Mouse (Mus musculus) megakaryocyte, embryonic 14.5 days (primary cell): ENCODE measurements around the gene Macrod1. TPM values are rescaled to one million over a fixed set of nuclear protein-coding genes. Genes with fewer than 3 reads are reported as not detected.
A peak's percentile ranks its signal among the peaks of the same experiment; 100 is the strongest.

Experiments used
- H3K27me3 ChIP-seq: replicated peaks from 2 replicates; pipeline ENCODE3; 2012; ENCODE audit warnings: inconsistent platforms
- H3K36me3 ChIP-seq: replicated peaks from 2 replicates; pipeline ENCODE3; 2012; ENCODE audit warnings: low read length, inconsistent platforms, mixed read lengths
- H3K4me1 ChIP-seq: 2 replicates; pipeline ENCODE4 v1.6.1; 2012; ENCODE audit warnings: inconsistent platforms
- H3K4me3 ChIP-seq: replicated peaks from 2 replicates; pipeline ENCODE3; 2012; ENCODE audit warnings: moderate library complexity, mild to moderate bottlenecking, inconsistent platforms
- H3K9me3 ChIP-seq: 2 replicates; pipeline ENCODE4 v1.6.1; 2012; ENCODE audit warnings: inconsistent platforms
- FLI1 ChIP-seq: IDR thresholded peaks from 2 replicates; pipeline ENCODE4 v1.6.1; 2012; ENCODE audit warnings: low read length, inconsistent platforms, mixed read lengths
- GATA1 ChIP-seq: IDR thresholded peaks from 3 replicates; pipeline ENCODE4 v1.6.1; 2012; ENCODE audit warnings: mixed read lengths, low read length, inconsistent platforms, borderline replicate concordance
- polyA plus RNA-seq: library from polyadenylated mRNA; stranded (reverse); fragments of >175 nt; gene quantifications from 2 replicates; pipeline ENCODE4 v1.2.3, GENCODE M21; 2012; ENCODE audit warnings: low replicate concordance; ENCODE audit not compliant: insufficient read depth

Macrod1 gene
- 9.2 and 14.0 TPM in 2 replicates for polyA plus RNA-seq

GRCm38 (mm10) chr19:7056248-7057087 lies at the start of gene Macrod1:
Gene Macrod1 (plus strand): TSS chr19:7056810.
- Histone ChIP-seq H3K4me1 (peaks cover 41% of the 10 kb centered on the region), H3K36me3 (no peaks in the 10 kb centered on the region), H3K4me3 (peak within 1 kb of the TSS; percentile 94), H3K27me3 (peaks cover 27% of the 10 kb centered on the region), H3K9me3 (peaks cover 2% of the 10 kb centered on the region)
- TF ChIP-seq GATA1 = no peak
- TF ChIP-seq FLI1 = no peak

GRCm38 (mm10) chr19:7006892-7007593 lies 49.6 kb upstream of the Macrod1 start:
- TF ChIP-seq GATA1 = no peak
- no peak for TF ChIP-seq FLI1
- peaks cover 87% of the 10 kb centered on the region for H3K36me3 ChIP-seq

GRCm38 (mm10) chr19:7012426-7012825 lies 44.2 kb upstream of the Macrod1 start:
- Histone ChIP-seq H3K4me3 (peak overlapping the region; percentile 89), H3K9me3 (no peaks in the 10 kb centered on the region), H3K4me1 (peaks cover 87% of the 10 kb centered on the region), H3K27me3 (no peaks in the 10 kb centered on the region), H3K36me3 (peaks cover 86% of the 10 kb centered on the region)
- no peak for TF ChIP-seq GATA1

More at GRCm38 (mm10) chr19:7006892-7007593, 49.6 kb upstream of the Macrod1 start:
- H3K27me3 ChIP-seq = no peaks in the 10 kb centered on the region
- H3K9me3 ChIP-seq = no peaks in the 10 kb centered on the region
- peak overlapping the region; percentile 56 for H3K4me3 ChIP-seq
- peaks cover 87% of the 10 kb centered on the region for H3K4me1 ChIP-seq

- Histone ChIP-seq H3K27me3 (no peaks in the 10 kb centered on the region), H3K4me1 (peaks cover 78% of the 10 kb centered on the region), H3K9me3 (no peaks in the 10 kb centered on the region), H3K4me3 (peak overlapping the region; percentile 89), H3K36me3 (peaks cover 88% of the 10 kb centered on the region)
- TF ChIP-seq GATA1 = no peak
- TF ChIP-seq FLI1 = no peak
These were observed 42.6 kb upstream of the Macrod1 start for GRCm38 (mm10) chr19:7013984-7014383.

GRCm38 (mm10) chr19:7014481-7015135 lies 42.0 kb upstream of the Macrod1 start:
- Histone ChIP-seq H3K4me1 (peaks cover 76% of the 10 kb centered on the region), H3K9me3 (no peaks in the 10 kb centered on the region), H3K4me3 (peak overlapping the region; percentile 89), H3K27me3 (no peaks in the 10 kb centered on the region), H3K36me3 (peaks cover 85% of the 10 kb centered on the region)
- TF ChIP-seq GATA1 = no peak
- TF ChIP-seq FLI1 = no peak

GRCm38 (mm10) chr19:7017541-7018457 lies 38.8 kb upstream of the Macrod1 start:
- peaks cover 86% of the 10 kb centered on the region for H3K4me1 ChIP-seq
- peak; percentile 93 for TF ChIP-seq FLI1
- TF ChIP-seq GATA1 = peak; percentile 92
- no peaks in the 10 kb centered on the region for H3K27me3 ChIP-seq
- H3K9me3 ChIP-seq = no peaks in the 10 kb centered on the region
- H3K4me3 ChIP-seq = peak overlapping the region; percentile 96
- peaks cover 90% of the 10 kb centered on the region for H3K36me3 ChIP-seq

- H3K36me3 ChIP-seq = peaks cover 90% of the 10 kb centered on the region
These were observed 38.1 kb upstream of the Macrod1 start for GRCm38 (mm10) chr19:7018546-7018945.

GRCm38 (mm10) chr19:7019191-7019590 lies 37.4 kb upstream of the Macrod1 start, which contains the start of gene Fermt3:
Gene Fermt3 (minus strand): TSS chr19:7019469.
- Histone ChIP-seq H3K4me3 (peak within 1 kb of the TSS; percentile 96), H3K4me1 (peaks cover 84% of the 10 kb centered on the region), H3K36me3 (peaks cover 89% of the 10 kb centered on the region), H3K27me3 (no peaks in the 10 kb centered on the region), H3K9me3 (no peaks in the 10 kb centered on the region)
- no peak for TF ChIP-seq GATA1
- TF ChIP-seq FLI1 = peak; percentile 80

More at GRCm38 (mm10) chr19:7018546-7018945, 38.1 kb upstream of the Macrod1 start:
- Histone ChIP-seq H3K4me1 (peaks cover 85% of the 10 kb centered on the region), H3K9me3 (no peaks in the 10 kb centered on the region), H3K4me3 (peak overlapping the region; percentile 96), H3K27me3 (no peaks in the 10 kb centered on the region)
- TF ChIP-seq FLI1 (no peak), GATA1 (no peak)
